Mouse (Mus musculus) liver, embryonic 18 days (tissue): ENCODE results near the gene Prune2. TPM values are rescaled to one million over a fixed set of nuclear protein-coding genes. Genes with fewer than 3 reads are reported as not detected.

Experiments used
- polyA plus RNA-seq: library from polyadenylated mRNA; depleted of rRNA; stranded (reverse); fragments of >200 nt; gene quantifications from 2 replicates; pipeline ENCODE4 v1.2.3, GENCODE M21; 2012; rRNA removed

Prune2 gene
- polyA plus RNA-seq: 0.17 and 0.23 TPM in 2 replicates

DNA sequence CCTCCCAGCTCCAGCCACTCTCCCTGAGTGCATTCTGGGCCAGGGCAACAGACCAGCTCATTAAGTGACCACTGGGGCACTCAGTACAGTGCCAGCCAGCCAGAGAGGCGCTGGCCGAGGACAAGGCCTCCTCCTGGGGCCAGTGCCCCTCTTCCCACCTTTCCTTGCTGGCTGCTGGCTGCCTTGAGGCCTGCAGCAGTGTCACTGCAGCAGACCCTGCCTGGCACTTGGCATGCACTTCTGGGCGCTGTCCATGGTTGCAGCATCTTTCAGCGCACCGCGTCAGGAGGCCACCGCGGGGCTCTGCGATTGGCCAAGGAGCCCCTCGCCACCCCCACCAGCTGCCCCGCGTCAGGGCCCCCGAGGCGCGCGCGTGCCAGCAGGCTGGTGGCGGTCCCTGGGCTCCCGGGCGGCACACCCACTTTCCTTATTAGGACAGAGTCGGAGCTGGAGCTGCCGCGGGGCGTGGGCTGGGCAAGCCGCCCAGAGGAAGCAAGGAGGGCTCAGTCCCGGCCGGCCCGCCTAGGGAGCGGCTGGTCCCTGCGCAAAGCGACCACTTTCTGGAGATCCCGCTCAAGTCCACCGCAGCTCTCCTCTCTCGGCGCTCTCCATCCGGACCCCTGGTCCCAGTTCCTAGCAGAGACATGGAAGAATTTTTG, at the start of gene Prune2:
Gene Prune2, plus strand, starts transcription at position 506 of the 659 bp plus-strand sequence.

Other genes starting within 250 kb of the Prune2 start
- 5.5 and 5.9 TPM in 2 replicates for gene Vps13a, start 175.2 kb upstream of the Prune2 start, polyA plus RNA-seq
- gene Foxb2, start 82.3 kb upstream of the Prune2 start, polyA plus RNA-seq: not detected in 2 replicates